Comparison of ENCODE assay signal across 32 mouse cellular contexts in genomic region chr2:14548650-14549049, GRCm38 (mm10). TPM values are rescaled to one million over a fixed set of nuclear protein-coding genes. Genes with fewer than 3 reads are reported as not detected.
"Had no signal": no experiment of that assay in that cellular context is flagged by ENCODE, and none has a peak within 500 bp of the region (broad histone marks: within the 10 kb centered on the region; RNA-seq: fewer than 3 reads in every experiment).

No protein-coding gene starts in this region.

- H3K4me2 ChIP-seq: limb, embryonic 12.5 days; limb, embryonic 13.5 days; limb, embryonic 15.5 days; liver, embryonic 11.5 days; liver, embryonic 12.5 days; liver, embryonic 13.5 days; liver, embryonic 15.5 days; lung, embryonic 14.5 days; lung, embryonic 15.5 days; midbrain, embryonic 11.5 days; midbrain, embryonic 12.5 days; midbrain, embryonic 13.5 days; midbrain, embryonic 15.5 days; neural tube, embryonic 12.5 days had no signal

- H3K27me3 ChIP-seq: limb, embryonic 12.5 days; limb, embryonic 13.5 days; limb, embryonic 15.5 days; liver, embryonic 12.5 days; liver, embryonic 13.5 days; liver, embryonic 15.5 days; lung, embryonic 15.5 days; megakaryocyte, embryonic 14.5 days; midbrain, embryonic 12.5 days; midbrain, embryonic 13.5 days; midbrain, embryonic 15.5 days; neural tube, embryonic 12.5 days had no signal

- H3K27ac ChIP-seq: limb, embryonic 10.5 days; limb, embryonic 12.5 days; limb, embryonic 13.5 days; limb, embryonic 15.5 days; liver, embryonic 12.5 days; liver, embryonic 13.5 days; liver, embryonic 14.5 days; liver, embryonic 15.5 days; lung, embryonic 15.5 days; macrophage; midbrain, embryonic 10.5 days; midbrain, embryonic 12.5 days; midbrain, embryonic 13.5 days; midbrain, embryonic 15.5 days; neural tube, embryonic 12.5 days had no signal

- H3K4me3 ChIP-seq: limb, embryonic 10.5 days; limb, embryonic 12.5 days; limb, embryonic 13.5 days; limb, embryonic 15.5 days; liver, embryonic 12.5 days; liver, embryonic 13.5 days; liver, embryonic 15.5 days; lung, embryonic 15.5 days; megakaryocyte, embryonic 14.5 days; midbrain, embryonic 10.5 days; midbrain, embryonic 12.5 days; midbrain, embryonic 13.5 days; midbrain, embryonic 15.5 days; myocyte; neural tube, embryonic 12.5 days had no signal

- H3K4me1 ChIP-seq: limb, embryonic 10.5 days; limb, embryonic 12.5 days; limb, embryonic 13.5 days; limb, embryonic 15.5 days; liver, embryonic 12.5 days; liver, embryonic 13.5 days; liver, embryonic 15.5 days; midbrain, embryonic 10.5 days; midbrain, embryonic 12.5 days; midbrain, embryonic 13.5 days; midbrain, embryonic 15.5 days; neural tube, embryonic 12.5 days had no signal

- H3K36me3 ChIP-seq: limb, embryonic 10.5 days; limb, embryonic 12.5 days; limb, embryonic 13.5 days; limb, embryonic 15.5 days; liver, embryonic 12.5 days; liver, embryonic 13.5 days; liver, embryonic 15.5 days; lung, embryonic 15.5 days; midbrain, embryonic 10.5 days; midbrain, embryonic 12.5 days; midbrain, embryonic 13.5 days; midbrain, embryonic 15.5 days; neural tube, embryonic 12.5 days had no signal

- H3K9ac ChIP-seq: limb, embryonic 12.5 days; limb, embryonic 13.5 days; limb, embryonic 15.5 days; liver, embryonic 12.5 days; liver, embryonic 13.5 days; liver, embryonic 14.5 days; liver, embryonic 15.5 days; liver, postnatal 0 days; lung, embryonic 14.5 days; lung, embryonic 15.5 days; midbrain, embryonic 12.5 days; midbrain, embryonic 13.5 days; midbrain, embryonic 15.5 days; neural tube, embryonic 12.5 days had no signal

- ATAC-seq: liver, embryonic 12.5 days; liver, postnatal 0 days; lung, postnatal 0 days; midbrain, embryonic 13.5 days; midbrain, embryonic 15.5 days; midbrain, embryonic 16.5 days had no signal

- H3K9me3 ChIP-seq: limb, embryonic 10.5 days; limb, embryonic 12.5 days; limb, embryonic 13.5 days; limb, embryonic 15.5 days; liver, embryonic 12.5 days; liver, embryonic 13.5 days; liver, embryonic 15.5 days; lung, embryonic 15.5 days; megakaryocyte, embryonic 14.5 days; midbrain, embryonic 10.5 days; midbrain, embryonic 12.5 days; midbrain, embryonic 13.5 days; midbrain, embryonic 15.5 days; neural tube, embryonic 12.5 days had no signal

- DNase-seq: left cerebral cortex, postnatal 4 days; liver; liver, embryonic 13.5 days; liver, postnatal 0 days; lung, adult 18-20 months; lung, adult 2 months; lung, embryonic 14.5 days; lung, postnatal 10 days; lung, postnatal 14 days; lung, postnatal 36 days; lung, postnatal 4 days; midbrain, embryonic 14.5 days had no signal

RNA-seq across cellular contexts. Expression of gene Cacnb2, which starts 54.2 kb away (rescaled TPM):
- polyA plus RNA-seq: macrophage had no signal
